Mouse (Mus musculus) thymus, adult 18-20 months (tissue): ENCODE measurements around the gene Prss46.
"Not testable (repeated sequence)": the region's sequence is repeated elsewhere in the genome, so short reads cannot be mapped to it uniquely, and the experiment has no call there.

Source experiments
- DNase-seq, 2 experiments: peaks; one replicate each; pipeline ENCODE4 v3.0.0; 2022; ENCODE audit warnings: mixed read lengths in 2 of 2

The Prss46 gene

DNA sequence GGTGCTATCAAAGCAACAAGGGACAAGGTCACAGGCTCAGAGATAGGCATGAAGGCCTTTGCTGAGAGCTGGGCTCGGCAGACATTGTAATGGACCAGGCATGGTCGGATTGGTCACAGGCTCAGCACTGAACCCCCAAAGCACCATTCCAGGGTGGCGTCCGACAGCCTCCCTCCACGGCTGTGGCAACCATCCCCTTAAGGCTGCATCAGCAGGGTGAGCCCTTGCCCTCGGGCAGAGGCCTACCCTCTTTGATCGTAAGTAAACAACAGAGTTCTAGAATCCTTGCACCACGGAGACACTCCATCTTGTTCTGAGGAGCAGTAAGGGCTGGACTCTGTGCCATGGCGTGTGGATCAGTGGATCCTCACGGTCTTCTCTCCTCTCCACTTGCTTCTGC lies at the start of gene Prss46:
Gene Prss46 (plus strand): TSS at position 301 of the 400 bp plus-strand sequence.
- no peak for DNase-seq

- DNase-seq, result no peak
Observed at GRCm38 (mm10) chr9:110797013-110797412, 47.3 kb upstream of the Prss46 start.

GRCm38 (mm10) chr9:110797866-110798265 lies 46.4 kb upstream of the Prss46 start, which contains the start of gene Prss42:
Gene Prss42 (plus strand): TSS chr9:110798166.
- no peak for DNase-seq

DNA sequence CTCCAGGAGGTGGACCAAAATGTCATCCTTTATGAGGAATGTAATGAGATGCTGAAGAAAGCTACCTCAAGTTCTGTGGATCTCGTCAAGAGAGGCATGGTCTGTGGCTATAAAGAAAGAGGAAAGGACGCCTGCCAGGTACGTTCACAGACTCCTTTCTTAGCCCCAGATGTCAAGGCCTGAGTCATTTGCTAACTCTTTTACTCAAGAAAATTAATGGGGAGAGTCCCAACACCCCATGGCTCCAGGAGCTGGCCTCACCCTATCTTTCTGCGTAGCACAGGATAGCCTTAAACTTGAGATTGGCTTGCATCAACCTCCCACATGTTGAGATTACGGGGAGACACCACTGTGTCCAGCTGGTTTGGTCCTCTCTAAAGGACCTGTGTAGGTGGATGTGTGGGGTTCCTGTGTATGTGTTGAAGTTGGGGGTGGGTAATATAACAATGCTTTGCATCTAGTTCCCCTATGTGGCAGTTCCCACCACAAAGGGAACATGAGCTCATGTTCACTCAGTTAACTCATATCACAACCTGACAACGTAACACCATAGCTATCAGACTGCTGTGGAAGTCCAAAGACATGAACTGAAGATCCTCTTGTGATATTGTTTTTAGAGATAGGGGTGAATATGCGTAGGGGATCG lies 43.3 kb upstream of the Prss46 start:
- no peak for DNase-seq

GRCm38 (mm10) chr9:110803294-110803693 lies 41.0 kb upstream of the Prss46 start:
- no peak for DNase-seq

GRCm38 (mm10) chr9:110810051-110810450 lies 34.3 kb upstream of the Prss46 start:
- no peak for DNase-seq

DNA sequence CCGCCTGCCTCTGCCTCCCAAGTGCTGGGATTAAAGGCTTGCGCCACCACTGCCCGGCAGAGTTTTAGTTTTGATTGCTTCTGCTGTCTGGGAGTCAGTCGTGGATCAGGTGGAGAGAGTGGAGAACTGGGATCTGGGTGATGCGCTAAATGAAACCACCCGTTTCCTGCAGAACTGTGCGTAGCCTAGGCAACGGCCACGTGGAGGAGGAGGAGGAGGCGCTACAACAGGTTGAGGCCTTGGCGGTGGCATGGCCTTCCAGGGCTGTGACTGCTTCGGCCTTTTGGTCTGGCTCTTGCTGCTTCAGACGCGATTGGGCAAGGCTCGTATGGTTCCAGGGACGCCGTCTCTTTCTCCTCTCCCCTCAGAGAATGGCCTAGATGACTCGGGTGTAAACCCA lies 30.5 kb upstream of the Prss46 start, which contains the start of gene Prss44:
Gene Prss44 (plus strand): TSS at position 206 of the 400 bp plus-strand sequence.
- DNase-seq, result no peak

- DNase-seq, result not testable (repeated sequence)
Observed at GRCm38 (mm10) chr9:110820546-110820945, 23.8 kb upstream of the Prss46 start.

DNA sequence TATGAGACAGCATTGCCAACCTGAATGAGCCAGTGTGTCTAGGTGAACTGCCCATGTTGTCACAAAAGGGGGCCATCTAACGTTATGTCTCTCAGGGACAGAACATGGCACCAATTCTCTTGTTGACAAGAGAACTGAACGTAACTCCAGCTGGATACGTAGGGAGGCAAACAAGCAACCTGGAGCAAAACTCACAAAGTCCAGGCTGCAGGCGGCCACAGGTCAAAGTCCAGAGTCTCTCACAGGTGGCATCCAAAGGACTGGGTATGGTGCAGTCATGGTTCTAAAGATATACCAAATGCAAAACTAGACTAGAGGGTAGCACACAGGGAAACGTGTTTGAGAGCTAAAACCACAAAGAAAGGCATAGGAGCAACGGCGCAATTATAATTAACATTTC lies 22.9 kb upstream of the Prss46 start:
- DNase-seq, result no peak

DNA sequence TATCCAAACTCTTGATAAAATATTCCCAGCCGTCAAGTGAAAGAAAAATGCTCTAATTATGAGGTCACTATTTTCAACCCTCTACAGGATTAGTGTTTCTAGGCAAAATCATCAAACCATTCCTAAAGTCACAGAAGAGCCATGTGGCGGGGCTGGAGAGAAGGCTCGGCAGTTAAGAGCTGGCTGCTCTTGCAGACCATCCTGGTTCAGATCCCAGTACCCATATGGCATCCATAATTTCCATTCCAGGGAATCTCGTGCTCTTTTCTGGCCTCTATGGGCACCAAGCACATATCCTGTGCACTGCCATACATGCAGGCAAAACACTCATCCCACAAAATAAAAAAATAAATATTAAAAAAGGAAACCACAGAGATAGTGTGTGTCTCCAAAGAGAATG lies 18.9 kb upstream of the Prss46 start:
- no peak for DNase-seq

DNA sequence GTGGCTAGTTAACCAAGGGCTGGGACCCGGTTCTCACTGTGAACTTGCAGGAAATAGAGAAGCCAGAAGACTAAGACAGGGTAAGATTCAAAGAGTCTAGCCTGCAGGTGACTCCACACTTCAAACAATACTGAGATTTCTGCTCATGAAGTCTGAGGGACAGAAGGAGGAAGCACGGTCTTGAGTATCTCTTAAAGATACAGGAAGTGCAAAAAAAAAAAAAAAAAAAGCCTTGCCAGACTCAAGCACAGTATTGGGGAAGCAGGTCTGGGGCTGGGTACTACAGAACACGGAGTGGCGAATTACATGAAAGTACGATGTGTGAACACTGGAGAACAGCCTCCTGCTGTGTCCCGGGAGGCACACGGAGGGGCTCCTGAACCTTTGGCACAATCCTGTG lies 18.5 kb upstream of the Prss46 start:
- no peak for DNase-seq

DNA sequence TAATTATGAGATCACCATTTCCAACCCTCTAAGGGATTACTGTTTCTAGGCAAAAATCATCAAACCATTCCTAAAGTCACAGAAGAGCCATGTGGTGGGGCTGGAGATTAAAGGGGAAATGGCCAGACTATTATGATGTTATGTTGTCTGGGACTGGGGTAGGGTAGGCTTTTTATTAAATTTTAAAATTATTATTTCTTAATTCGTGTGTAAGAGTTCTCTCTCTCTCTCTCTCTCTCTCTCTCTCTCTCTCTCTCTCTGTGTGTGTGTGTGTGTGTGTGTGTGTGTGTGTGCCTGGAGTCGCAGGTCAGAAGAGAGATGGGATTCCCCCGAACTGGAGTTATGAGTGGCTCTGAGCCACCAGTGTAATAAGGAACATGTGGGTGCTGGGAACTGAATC lies 17.9 kb upstream of the Prss46 start, which contains the start of gene Prss43:
Gene Prss43 (plus strand): TSS at position 301 of the 400 bp plus-strand sequence.
- DNase-seq, result no peak

DNA sequence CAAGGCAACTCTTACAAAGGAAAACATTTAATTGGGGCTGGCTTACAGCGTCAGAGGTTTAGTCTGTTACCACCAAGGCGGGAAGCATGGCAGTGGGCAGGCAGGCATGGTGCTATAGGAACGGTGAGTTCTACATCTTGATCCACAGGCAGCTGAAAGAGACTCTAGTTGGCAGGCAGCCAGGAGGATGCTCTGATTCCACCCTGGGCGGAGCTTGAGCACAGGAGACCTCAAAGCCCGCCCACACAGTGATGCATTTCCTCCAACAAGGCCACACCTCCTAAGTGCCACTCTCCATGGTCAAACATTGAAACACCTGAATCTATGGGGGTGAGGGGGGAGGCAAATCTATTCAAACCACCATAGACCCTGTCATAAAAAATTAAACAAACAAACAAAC lies 11.3 kb upstream of the Prss46 start:
- no peak for DNase-seq

DNA sequence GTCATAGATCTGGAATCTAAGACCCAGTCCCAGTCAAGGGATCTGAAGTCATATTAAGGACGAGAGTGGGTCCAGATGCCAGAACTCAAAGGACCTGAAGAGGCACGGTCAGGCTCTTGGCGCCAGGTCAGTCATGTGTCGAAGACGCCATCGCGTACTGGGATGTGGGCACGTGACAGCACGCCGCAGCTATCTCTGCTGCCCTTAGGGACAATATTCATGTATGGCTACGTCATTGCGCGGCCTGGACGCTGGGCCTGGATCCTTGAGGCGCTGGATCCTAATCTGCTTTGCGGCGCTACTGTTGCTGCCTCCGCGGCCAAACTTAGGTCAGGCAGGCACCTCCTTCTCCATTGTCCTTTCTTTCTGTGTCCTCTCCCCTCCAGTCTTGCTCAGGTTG lies 9.9 kb upstream of the Prss46 start, which contains the start of gene Prss45:
Gene Prss45 (plus strand): TSS at position 178 of the 400 bp plus-strand sequence.
- DNase-seq, result no peak

GRCm38 (mm10) chr9:110834961-110835360 lies 9.3 kb upstream of the Prss46 start:
- DNase-seq, result no peak

DNA sequence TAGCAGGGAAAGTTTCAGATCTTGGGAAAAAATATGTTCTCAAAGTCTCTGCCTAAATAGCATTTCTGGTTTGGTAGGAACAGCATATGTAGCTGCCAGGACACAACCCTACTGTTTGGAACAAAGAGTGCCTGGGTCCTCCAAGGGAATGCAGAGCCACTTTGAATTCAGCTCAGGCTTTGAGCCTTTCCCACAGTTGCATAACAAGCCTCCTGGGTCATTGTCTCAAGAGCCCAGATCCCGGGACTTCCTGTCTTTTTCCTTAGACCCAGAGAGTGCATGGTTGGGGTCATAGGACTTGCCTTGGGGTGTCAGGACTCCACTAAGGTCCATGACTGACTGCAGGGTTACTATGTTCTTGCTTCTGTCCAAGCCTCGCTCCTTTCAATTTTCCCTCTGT lies 8.2 kb upstream of the Prss46 start:
- DNase-seq, result no peak

- no peak for DNase-seq
Observed at GRCm38 (mm10) chr9:110840905-110841304, 3.4 kb upstream of the Prss46 start.

GRCm38 (mm10) chr9:110841438-110841837 lies 2.9 kb upstream of the Prss46 start:
- DNase-seq, result no peak

GRCm38 (mm10) chr9:110849162-110849561 lies 4.9 kb downstream of the Prss46 start:
- DNase-seq, result no peak

- no peak for DNase-seq
Observed at GRCm38 (mm10) chr9:110855903-110856302, 11.6 kb downstream of the Prss46 start.

GRCm38 (mm10) chr9:110856920-110857319 lies 12.6 kb downstream of the Prss46 start:
- no peak for DNase-seq

DNA sequence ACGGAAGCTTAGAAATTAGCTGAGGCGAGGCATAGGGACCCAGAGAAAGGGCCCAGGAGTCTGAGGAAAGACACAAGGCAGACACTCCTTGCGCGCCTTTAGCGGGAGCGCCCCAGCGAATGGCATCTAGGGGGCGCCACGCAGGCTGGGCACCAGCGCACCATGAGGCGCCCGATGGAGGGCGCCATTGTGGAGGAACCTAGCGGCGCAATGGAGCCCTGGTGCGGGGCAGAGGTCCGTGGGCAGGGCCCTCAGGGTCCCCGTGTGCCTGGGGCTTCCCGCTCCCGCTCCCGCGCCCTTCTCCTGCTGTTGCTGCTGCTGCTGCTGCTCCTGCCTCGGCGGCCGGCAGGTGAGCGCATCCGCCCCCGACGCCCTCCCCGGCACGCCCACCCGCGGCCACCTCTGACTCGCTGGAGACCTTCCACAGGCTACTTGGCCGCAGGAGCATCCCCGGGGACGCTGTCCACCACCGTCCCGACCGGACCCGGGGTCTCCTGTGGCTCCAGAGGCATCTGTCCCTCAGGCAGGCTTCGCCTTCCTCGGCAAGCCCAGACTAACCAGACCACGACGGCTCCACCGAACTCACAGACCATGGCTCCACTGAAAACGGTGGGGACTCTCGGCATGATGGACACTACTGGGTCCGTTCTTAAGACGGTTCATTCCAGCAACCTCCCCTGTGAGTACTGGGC lies 13.6 kb downstream of the Prss46 start, which contains the start of gene Prss50:
Gene Prss50 (plus strand): TSS at position 187 of the 692 bp plus-strand sequence.
- no peak for DNase-seq

- no peak for DNase-seq
Observed at GRCm38 (mm10) chr9:110858523-110858922, 14.2 kb downstream of the Prss46 start.

DNA sequence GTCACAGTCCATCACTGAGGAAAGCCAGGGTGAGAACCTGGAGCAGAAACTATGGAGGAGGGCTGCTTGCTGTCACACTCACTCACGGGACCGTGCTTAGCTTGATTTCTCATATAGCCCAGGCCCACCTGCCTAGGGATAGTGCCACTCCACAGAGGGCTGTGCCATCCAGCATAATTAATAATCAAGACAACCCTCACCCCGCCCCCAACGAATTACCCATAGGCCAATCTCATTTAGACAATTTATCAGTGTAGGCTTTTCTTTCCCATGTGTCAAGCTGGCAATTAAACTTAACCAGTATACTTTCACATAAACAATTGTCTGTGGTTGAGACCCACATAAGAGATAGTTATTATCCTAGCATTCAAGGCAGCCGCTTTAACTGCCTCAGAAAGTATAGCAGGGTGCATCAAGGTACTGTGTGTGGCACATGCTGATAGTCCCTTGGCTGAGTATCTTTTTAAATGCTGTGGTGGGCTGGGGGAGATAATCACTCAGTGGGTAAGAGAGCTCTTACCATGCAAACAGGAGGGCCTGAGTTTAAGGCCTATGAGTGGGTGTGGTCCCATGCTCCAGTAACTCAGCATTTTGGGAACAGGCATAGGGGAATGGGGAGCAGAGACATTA lies 14.8 kb downstream of the Prss46 start:
- no peak for DNase-seq
